21 mouse cellular contexts compared by ENCODE assay signal in genomic region chr3:28274763-28275162, GRCm38 (mm10). TPM values are rescaled to one million over a fixed set of nuclear protein-coding genes. Genes with fewer than 3 reads are reported as not detected.
A peak's percentile ranks its signal among the peaks of the same experiment; 100 is the strongest.
DNase-seq lines count a peak whose midpoint lies in the region; ATAC-seq and TF ChIP-seq lines count a peak whose summit lies in the region.
"Had no signal": no experiment of that assay in that cellular context is flagged by ENCODE, and none has a peak within 500 bp of the region (broad histone marks: within the 10 kb centered on the region; RNA-seq: fewer than 3 reads in every experiment).

No protein-coding gene starts in this region.

- peaks cover 3% of the 10 kb centered on the region for H3K4me1 ChIP-seq in lung, adult 2 months (ENCODE audit: control insufficient read depth, insufficient read depth, low read length)
- H3K4me1 ChIP-seq: embryonic facial prominence, embryonic 12.5 days had no signal

- 89% methylated on average over 4 of the region's 4 CpGs for WGBS in lung, adult 2 months

- no peak for TF ChIP-seq POLR2A in lung, adult 2 months (IDR thresholded peaks at IDR 0.05; ENCODE audit: borderline replicate concordance, extremely low read depth, low read depth, low read length)

- peak; percentile 56 for ATAC-seq in CD4-positive, CD25-positive, alpha-beta regulatory T cell, adult 4 months
- ATAC-seq in inflammation-experienced regulatory T-cells, adult 6 months, result peak; percentile 48
- ATAC-seq: activated CD4-positive, CD25-positive, alpha-beta regulatory T cell, adult 4 months; forebrain, embryonic 13.5 days; forebrain, embryonic 15.5 days; forebrain, postnatal 0 days had no signal

- peak; percentile 29 for DNase-seq in CD4-positive, CD25-positive, alpha-beta regulatory T cell, adult 2 months (ENCODE audit: low read depth, low spot score)
- no peak for DNase-seq in neural tube, embryonic 10.5 days (ENCODE audit: extremely low spot score, low spot score)
- no peak for DNase-seq in lung, adult 2 months
- DNase-seq in c-Kit-positive CD71-positive TER-119-positive erythroid progenitor cells, embryonic 14.5 days (ENCODE audit: low spot score), result no peak
- DNase-seq: adrenal gland, adult 8-10 months; adrenal gland, postnatal 14 days; adrenal gland, postnatal 36 days; cerebellum, adult 11 months; cerebellum, adult 18-20 months; cerebellum, adult 8-10 months; cerebellum, adult 9-11 months; cerebellum, postnatal 14 days; cerebellum, postnatal 36 days; forebrain, postnatal 0 days had no signal

- TF ChIP-seq CTCF in lung, adult 2 months (IDR thresholded peaks at IDR 0.05; ENCODE audit: insufficient read depth, low read length), result no peak

- no peak overlapping the region for H3K4me3 ChIP-seq in lung, adult 2 months (replicated peaks; ENCODE audit: extremely low read depth, low read depth, low read length)
- H3K4me3 ChIP-seq: embryonic facial prominence, embryonic 10.5 days; embryonic facial prominence, embryonic 12.5 days; forebrain, embryonic 13.5 days; forebrain, embryonic 15.5 days had no signal

RNA-seq across cellular contexts. Expression of gene Tnik, which starts 11.7 kb away (rescaled TPM):
- 10 to 100 TPM; 63.1 to 70.1 TPM for polyA plus RNA-seq in CD4-positive, CD25-positive, alpha-beta regulatory T cell, adult 4 months (2017; shearing (Covaris generic))
- polyA plus RNA-seq in inflammation-experienced regulatory T-cells, adult 6 months (2017; shearing (Covaris generic)), result 10 to 100 TPM; 41.3 to 66.3 (median 64.8) TPM
- 6.1 and 11.8 TPM in 2 replicates for polyA plus RNA-seq in lung, adult 2 months (2012; rRNA removed)
